Mouse (Mus musculus): ENCODE results near the gene Clcf1. TPM values are rescaled to one million over a fixed set of nuclear protein-coding genes. Genes with fewer than 3 reads are reported as not detected.

Clcf1 gene
- total and polyA plus RNA-seq, 3 experiments = 0.42 to 2.3 TPM; not detected in 1

- Histone ChIP-seq H3K27ac (ENCODE audit: control insufficient read depth, low read depth, low read length) (no peak overlapping the region), H3K9me3 (replicated peaks; ENCODE audit: insufficient read depth, low read length) (no peaks in the 10 kb centered on the region), H3K9ac (ENCODE audit: control insufficient read depth, low read depth, low read length, poor library complexity, severe bottlenecking) (no peak overlapping the region), H3K79me2 (ENCODE audit: control insufficient read depth, insufficient read depth, low read length, poor library complexity) (no peaks in the 10 kb centered on the region; the same call in 1 of the 2 replicates), H3K36me3 (ENCODE audit: control insufficient read depth in 1 of 2, insufficient read depth in 2 of 2, low read length in 2 of 2) (peaks cover 0 to 11% of the 10 kb centered on the region in 2 experiments; a peak in 1 of 4 replicates), H3K4me3 (ENCODE audit: control insufficient read depth in 1 of 2, insufficient read depth in 1 of 2, low read depth in 2 of 2, low read length in 2 of 2) (no peak overlapping the region), H3K27me3 (ENCODE audit: control insufficient read depth in 1 of 2, insufficient read depth in 2 of 2, low read length in 2 of 2) (peaks cover 0 to 5% of the 10 kb centered on the region in 2 experiments; a peak in 2 of 4 replicates), H3K4me1 (ENCODE audit: control insufficient read depth in 1 of 2, insufficient read depth in 2 of 2, low read length in 2 of 2) (peaks cover 2 to 25% of the 10 kb centered on the region in 2 experiments)
- DNase-seq (ENCODE audit: low read depth, low spot score) = no peak
- TF ChIP-seq E2F4 (IDR thresholded peaks at IDR 0.05; ENCODE audit: borderline replicate concordance, low read depth, low read length) = no peak
- no peak for TF ChIP-seq KAT2A (conservative IDR thresholded peaks at IDR 0.05; ENCODE audit: low read depth, low read length)
- TF ChIP-seq POLR2AphosphoS2 (IDR thresholded peaks at IDR 0.05; ENCODE audit: low read length) = no peak
- no peak for TF ChIP-seq POLR2A (IDR thresholded peaks at IDR 0.05; ENCODE audit: control insufficient read depth in 1 of 2, insufficient read depth in 1 of 2, low read depth in 1 of 2, low read length in 2 of 2, poor library complexity in 1 of 2)
- TF ChIP-seq MAZ (IDR thresholded peaks at IDR 0.05; ENCODE audit: low read depth, low read length) = no peak
- TF ChIP-seq CTCF (IDR thresholded peaks at IDR 0.05 in 2 of 3, conservative IDR thresholded peaks at IDR 0.05 in 1 of 3; ENCODE audit: control insufficient read depth in 1 of 3, insufficient read depth in 1 of 3, low read depth in 2 of 3, low read length in 3 of 3, poor library complexity in 1 of 3, severe bottlenecking in 1 of 3) = no peak
- TF ChIP-seq ZMIZ1 (IDR thresholded peaks at IDR 0.05; ENCODE audit: low read depth, low read length) = no peak
- no peak for TF ChIP-seq NRF1 (IDR thresholded peaks at IDR 0.05; ENCODE audit: insufficient read depth, low read depth, low read length, poor library complexity, severe bottlenecking)
- no peak for TF ChIP-seq UBTF (IDR thresholded peaks at IDR 0.05; ENCODE audit: borderline replicate concordance, insufficient read depth, low read depth, low read length)
- TF ChIP-seq USF1 (IDR thresholded peaks at IDR 0.05; ENCODE audit: low read depth, low read length) = no peak
Observed at GRCm38 (mm10) chr19:4208563-4208962, 5.5 kb upstream of the Clcf1 start.

GRCm38 (mm10) chr19:4211891-4212588, 2.0 kb upstream of the Clcf1 start:
- peaks cover 2% of the 10 kb centered on the region; the same call in 1 of the 2 replicates for H3K79me2 ChIP-seq (ENCODE audit: control insufficient read depth, insufficient read depth, low read length, poor library complexity)
- H3K36me3 ChIP-seq (ENCODE audit: control insufficient read depth in 1 of 2, insufficient read depth in 2 of 2, low read length in 2 of 2) = peaks cover 0 to 13% of the 10 kb centered on the region in 2 experiments; a peak in 2 of 4 replicates
- peaks cover 10 to 18% of the 10 kb centered on the region in 2 experiments for H3K27me3 ChIP-seq (ENCODE audit: control insufficient read depth in 1 of 2, insufficient read depth in 2 of 2, low read length in 2 of 2)
- peaks cover 2 to 21% of the 10 kb centered on the region in 2 experiments for H3K4me1 ChIP-seq (ENCODE audit: control insufficient read depth in 1 of 2, insufficient read depth in 2 of 2, low read length in 2 of 2)
- DNase-seq (ENCODE audit: low read depth, low spot score) = no peak
- no peak for TF ChIP-seq EP300 (IDR thresholded peaks at IDR 0.05; ENCODE audit: low read depth in 1 of 2, low read length in 2 of 2)
- TF ChIP-seq MYC (IDR thresholded peaks at IDR 0.05; ENCODE audit: low read depth, low read length) = no peak
- TF ChIP-seq TCF12 (IDR thresholded peaks at IDR 0.05; ENCODE audit: low read depth, low read length) = no peak
- no peak for TF ChIP-seq MAZ (IDR thresholded peaks at IDR 0.05; ENCODE audit: low read depth, low read length)
- no peak for TF ChIP-seq POLR2AphosphoS5 (IDR thresholded peaks at IDR 0.05; ENCODE audit: borderline replicate concordance, low read depth, low read length)
- no peak for TF ChIP-seq BHLHE40 (IDR thresholded peaks at IDR 0.05; ENCODE audit: borderline replicate concordance, low read depth, low read length)
- TF ChIP-seq UBTF (IDR thresholded peaks at IDR 0.05; ENCODE audit: borderline replicate concordance, insufficient read depth, low read depth, low read length) = no peak
- no peak for TF ChIP-seq HCFC1 (IDR thresholded peaks at IDR 0.05; ENCODE audit: low read depth, low read length)
- TF ChIP-seq USF1 (IDR thresholded peaks at IDR 0.05; ENCODE audit: low read depth, low read length) = no peak
- H3K9ac ChIP-seq (ENCODE audit: control insufficient read depth, low read depth, low read length, poor library complexity, severe bottlenecking) = no peak overlapping the region
- H3K27ac ChIP-seq (ENCODE audit: control insufficient read depth, low read depth, low read length) = no peak overlapping the region
- H3K4me3 ChIP-seq (ENCODE audit: control insufficient read depth in 1 of 2, insufficient read depth in 1 of 2, low read depth in 2 of 2, low read length in 2 of 2) = no peak overlapping the region
- no peaks in the 10 kb centered on the region for H3K9me3 ChIP-seq (replicated peaks; ENCODE audit: insufficient read depth, low read length)

Measured in MEL (cell line).